Mouse (Mus musculus) thymus, postnatal 25 days (tissue): ENCODE measurements around the gene Dock9.
"Not testable (repeated sequence)": the region's sequence is repeated elsewhere in the genome, so short reads cannot be mapped to it uniquely, and the experiment has no call there.

Experiments used
- DNase-seq: peaks from one replicate; pipeline ENCODE4 v3.0.0; 2022

Dock9 gene

DNA sequence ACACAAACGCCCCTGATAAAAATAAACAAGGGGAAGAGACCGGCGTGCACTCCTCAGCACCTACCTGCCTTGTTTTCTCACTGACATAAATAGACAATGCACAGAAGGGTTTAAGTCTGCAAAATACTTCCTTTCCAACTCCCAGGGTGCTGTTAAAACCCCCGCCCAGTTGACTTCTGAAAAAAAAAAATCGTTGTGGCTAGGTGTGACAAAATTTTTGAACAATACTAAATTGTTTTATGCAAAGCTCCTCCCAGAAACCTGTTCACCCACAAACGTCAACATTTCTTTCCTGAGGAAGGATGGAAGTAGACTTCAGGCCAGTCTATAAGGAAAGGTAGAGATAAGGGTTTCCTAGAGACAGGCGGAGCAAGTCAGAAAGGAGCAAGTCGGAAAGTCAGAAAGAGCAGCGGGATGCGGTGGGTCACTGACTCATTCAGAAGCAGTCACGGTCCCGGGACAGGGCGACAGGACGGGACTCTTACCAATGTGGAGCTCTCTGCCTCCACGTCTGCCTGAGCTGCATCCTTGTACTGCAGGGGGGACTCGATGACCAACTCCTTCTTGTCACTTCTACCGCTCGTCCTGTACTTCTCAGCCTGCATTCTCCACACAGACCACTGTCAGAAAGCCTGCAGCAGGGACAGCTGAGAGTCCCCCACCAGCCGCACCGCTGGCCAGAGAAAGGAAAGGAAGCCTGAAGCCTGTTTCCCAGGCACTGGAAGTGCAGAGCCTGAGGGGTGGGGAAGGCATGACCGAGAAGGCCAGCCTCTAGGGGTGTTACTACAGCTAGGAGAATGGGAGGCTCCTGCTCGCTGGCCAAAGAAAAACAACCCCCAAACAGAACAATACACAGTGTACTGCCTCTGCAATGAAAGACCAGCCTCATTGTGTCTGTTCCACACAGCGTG lies 99.7 kb downstream of the Dock9 start:
- DNase-seq, result no peak

DNA sequence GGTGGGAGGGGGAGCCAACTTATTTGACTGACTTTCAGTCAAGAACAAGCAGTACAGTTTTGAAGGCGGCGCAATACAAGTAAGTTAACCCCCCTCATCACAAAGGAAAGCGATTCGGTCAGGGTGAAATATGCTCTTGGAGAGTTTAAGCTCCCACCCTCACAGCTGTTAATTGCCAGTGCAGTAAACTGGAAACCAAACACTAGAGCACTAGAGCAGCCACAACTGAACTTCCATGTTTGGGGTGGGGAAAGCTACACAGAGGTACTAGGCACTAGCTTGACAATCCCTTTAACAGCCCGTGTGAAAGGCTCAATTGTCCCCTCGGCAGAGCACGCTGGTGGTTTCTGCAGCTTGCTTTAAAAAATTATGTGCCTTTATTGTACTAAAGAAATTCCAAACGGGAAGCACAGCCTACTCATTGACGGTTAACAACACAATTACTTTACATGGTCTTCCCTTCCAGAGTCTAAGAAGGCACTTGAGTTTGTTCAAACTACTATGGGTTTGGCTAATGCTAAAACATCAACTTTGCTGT lies 100.4 kb downstream of the Dock9 start:
- no peak for DNase-seq

DNA sequence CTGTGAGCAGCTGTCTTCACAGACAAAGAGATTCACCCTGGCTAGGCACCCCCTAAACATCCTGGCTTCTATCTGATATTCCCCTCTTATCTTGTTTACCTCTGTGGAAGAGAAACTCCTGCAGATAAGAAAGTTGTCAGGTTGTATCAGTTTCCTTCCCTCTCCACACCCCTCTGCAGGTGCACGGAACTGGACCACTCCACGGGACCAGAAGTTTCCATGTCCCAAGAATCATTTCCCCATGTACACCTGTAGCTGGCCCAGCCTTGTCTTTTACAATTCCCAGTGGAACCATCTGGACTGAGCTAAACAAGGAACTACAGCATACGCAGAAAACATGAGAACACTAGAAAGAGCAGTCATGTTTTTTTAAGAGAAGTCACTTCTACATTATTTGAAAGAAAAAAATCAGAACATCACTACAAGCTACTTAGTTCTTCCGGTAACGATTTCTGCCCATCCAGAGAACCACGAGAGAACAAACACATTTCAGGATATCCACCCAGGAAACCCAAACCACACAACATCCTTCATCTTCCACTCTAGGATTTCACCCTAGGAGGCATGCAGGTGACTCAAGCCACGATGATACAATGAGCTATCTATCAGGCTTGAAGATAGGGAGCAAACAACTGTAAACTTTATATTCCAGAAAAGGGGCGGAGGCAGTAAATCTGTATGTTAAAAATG lies 101.1 kb downstream of the Dock9 start:
- DNase-seq, result no peak

DNA sequence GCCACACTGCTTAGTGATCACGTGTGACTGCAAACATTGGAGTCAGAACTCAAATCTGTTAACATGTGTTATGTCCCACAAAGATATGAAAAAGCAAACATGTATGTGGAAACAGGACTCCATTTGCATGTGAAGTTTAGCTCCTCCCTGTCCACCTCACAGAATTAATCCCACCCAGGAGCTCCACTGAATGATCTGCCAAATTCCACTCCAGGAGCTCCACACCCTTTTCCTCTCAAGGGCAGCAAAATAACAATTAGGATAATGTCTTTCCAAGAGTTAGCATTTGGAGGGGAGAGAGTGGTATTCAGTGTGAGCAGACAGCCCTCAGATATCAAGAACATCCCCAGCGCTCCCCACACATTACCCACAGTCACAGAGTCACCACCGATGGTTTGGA lies 102.9 kb downstream of the Dock9 start:
- DNase-seq, result no peak

DNA sequence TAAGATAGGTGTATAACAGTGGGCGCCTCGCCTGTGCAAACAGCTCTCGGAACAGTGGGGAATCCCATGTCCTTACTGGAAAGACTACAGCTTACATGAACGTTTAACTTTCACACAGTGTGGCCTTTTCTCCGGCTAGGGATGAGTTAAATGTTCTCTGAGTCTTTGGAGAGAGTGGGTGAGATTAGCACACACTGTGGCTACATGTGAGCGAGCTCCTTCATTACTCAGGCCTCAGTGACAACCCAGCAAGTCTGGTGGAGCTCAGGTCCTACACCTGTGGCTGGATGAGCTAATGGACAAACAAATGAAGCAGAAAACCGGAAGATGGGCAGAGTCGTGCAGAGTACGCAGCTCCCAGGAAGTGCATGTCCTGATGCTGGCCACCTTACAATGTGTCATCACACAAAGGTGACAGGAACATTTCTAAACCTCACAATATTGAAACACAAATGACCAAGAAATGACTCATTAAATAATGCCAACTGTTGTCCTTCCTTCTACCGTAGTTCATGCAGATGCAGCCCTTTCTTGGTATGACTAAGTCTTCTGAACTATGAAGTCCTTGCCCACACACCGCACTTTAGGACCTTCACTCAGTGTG lies 103.5 kb downstream of the Dock9 start:
- no peak for DNase-seq

DNA sequence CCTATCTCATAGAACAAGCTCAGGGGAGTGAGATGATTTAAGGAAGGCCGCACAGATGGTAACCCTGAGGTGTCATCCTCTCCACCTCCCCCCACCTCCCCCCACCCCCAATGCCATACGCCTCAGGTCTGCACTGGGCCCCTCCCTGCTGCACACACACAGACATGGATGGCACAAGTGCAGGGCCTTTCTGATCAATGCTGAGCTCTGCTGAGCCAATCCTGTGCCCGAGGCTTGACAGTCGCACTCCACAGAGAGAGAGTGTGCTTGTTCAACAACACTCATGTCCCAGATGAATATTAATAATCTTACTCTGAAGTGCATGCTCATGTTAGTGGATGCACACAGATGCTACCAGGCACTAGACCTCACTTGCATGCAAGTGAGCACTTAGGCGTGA lies 108.0 kb downstream of the Dock9 start:
- DNase-seq, result not testable (repeated sequence)

DNA sequence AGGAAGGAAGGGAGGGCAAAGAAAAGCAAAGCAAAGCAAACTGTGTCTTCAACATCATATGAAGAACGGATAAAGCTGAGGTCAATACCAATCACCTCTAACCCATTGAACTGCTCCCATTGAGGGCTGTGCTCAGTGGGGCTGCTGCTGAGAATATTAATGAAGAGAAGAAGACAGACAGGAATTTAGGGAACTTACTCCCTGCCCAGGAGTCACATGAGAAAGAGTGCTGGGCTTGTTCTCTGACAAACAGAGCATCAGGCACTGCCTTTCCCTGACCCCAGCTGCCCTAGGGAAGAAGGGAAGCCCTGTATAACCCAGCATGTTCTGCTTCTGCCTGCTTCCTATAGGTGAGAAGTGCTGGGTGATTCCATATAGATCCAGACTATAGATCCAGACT lies 109.5 kb downstream of the Dock9 start:
- DNase-seq, result no peak

DNA sequence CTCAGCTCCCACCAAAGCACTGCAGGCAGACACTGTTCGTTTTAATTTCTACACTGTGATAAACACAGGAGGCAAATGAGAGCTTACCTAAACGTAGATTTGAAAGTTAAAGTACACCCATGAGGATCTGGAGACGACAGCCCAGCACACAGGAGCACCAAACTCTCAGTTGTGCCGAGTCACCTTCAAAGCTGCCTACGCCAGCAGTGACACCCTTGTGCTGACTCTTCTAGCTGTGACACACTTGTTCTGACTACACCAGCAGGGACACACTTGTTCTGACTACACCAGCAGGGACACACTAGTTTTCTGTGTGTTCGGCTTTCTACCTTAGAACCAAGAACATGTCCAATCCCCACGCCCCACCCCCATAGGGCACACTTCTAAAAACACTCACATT lies 110.4 kb downstream of the Dock9 start:
- DNase-seq, result no peak

DNA sequence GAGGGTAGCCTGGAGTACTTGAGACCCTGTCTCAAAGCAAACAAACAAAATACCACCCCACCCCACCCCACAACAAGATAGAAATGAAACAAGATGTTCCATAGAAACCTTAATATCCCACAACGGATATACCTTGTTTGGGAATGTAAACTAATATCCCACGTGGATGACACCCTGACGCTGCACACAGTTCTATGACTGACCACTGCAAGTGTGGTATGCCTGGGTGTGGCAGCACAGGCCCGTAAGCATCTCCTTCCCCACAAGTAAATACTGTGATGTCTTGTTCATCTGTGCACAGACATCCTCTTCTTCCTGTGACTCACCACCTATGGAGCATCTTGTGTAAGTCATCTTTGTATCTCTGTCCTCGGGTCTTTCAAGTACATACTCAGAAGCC lies 118.7 kb downstream of the Dock9 start:
- DNase-seq, result no peak

DNA sequence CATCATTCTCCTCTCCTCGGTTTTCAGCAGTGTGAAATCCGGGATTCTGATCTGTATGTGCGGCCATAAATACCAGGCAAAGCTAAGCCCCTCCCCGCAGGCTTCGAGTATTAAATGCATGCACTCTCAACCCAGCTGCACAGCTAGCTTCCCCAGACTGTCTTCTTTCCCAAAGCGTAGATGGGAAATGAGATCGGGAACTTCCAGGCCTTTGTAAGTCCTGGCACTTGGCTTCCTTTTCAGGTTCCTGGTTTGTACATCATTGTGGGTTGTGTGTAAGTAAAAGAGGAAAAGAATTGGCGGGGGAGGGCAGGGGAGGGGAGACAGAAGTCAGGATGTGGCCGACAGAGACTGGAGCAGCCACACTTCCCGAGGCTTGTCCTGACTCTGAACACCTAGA lies 119.2 kb downstream of the Dock9 start:
- no peak for DNase-seq

DNA sequence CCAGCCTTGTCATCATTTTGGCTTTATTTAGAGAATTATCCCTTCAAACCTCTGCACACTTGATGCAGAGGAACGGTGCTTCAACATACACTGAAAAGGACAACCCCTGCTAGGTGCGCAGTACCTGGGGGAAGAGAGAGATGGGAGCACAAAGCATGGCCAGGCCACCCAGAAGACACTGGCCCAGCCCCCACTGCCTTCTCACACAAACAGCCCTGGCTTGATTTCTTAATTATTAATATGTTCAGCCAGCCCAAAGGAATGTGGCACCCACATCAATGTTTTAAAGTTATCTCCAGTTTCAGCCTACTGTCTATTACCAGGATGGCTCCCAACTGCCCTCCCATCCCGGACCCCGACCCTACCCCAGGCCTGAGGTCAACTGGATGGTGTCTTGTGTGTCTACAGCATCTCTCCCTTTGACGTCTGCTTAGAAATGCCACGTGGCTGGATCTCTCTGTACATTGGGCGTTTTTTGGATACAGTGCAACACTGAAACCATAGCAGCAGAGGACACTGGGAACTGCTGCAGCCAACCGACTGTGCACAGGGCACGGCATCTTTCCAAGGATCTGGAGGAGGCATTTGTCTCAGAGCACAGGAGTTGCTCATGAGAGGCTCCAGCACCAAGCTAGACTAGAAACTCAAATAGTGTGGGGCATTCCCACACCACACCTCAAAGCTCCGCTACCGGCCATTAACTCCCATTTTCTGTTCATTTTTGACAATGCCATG lies 120.9 kb downstream of the Dock9 start:
- no peak for DNase-seq

DNA sequence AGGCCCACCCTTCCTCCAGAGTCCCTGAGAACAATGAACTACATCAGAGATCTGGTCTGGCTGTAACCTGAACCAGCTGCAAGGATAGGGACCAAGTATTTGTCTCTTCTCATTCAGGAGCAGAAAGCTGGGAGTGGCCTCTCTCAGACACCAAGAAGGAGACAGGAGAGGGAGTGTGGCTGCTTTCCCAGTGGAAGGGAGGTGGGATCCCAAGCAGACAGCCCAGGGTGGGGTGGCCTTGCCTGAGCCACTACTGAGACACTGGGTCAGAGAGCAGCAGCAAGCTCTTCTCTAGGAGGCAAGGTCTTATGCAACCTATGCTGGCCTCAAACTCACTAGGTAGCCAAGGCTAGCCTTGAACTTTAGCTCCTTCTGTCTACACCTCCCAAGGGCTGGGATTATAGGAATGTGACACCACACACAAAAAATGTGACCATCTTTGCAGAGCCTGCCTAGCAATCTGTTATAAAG lies 121.5 kb downstream of the Dock9 start:
- no peak for DNase-seq

DNA sequence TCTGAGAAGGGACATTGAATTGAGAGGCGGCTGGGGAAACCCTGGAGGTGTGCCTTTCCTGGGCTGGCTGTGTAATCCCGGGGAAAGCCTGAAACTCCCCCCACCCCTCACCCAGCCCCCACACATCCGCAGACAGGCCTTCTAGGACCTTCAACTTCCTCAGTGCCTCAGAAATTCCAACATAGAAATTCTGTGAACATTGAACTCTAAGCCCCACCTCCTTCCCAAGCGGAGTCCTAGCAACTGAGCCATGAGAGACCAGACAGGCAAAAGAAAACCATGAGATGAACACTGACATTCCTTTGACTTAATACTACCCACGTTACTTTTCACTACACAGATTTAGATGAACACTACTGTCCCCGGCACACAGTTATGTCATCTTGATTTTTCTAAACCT lies 122.1 kb downstream of the Dock9 start:
- DNase-seq, result no peak

DNA sequence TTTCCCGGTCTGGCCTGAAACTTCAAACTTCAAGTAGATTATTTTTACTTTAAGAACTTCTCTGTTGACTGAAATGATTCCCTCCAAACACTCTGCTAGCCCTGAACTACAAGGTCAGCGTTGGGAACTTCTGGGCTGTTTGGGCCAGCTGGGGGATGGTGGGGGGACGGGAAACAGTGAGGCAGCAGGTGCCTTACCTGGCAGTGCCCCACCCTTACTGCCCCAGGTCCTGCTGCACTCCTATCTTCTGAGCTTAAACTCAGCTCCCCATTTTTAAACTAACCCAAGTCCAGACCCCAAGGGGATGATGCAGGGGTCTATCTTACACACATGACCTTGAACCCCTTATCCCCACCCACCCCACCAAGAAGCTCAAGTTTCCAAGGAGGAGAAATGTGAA lies 122.5 kb downstream of the Dock9 start:
- no peak for DNase-seq

DNA sequence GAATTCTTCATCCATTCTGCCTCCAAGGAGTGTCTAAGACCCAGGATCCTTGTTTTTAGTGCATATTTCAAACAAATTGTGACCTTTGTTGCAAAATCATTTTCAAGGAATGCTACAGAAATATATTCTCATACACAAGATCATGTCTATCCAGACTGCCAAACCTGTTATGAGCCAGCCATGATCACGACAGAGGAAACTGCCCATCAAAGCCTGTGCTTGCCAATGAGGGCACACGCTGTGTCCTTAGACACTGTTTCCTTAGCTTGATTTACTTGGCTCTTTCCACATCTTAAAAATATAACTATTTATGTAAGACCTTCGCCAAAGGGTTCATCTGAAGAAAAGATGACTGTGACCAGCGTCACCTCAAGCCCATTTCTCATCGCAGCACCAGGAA lies 127.6 kb downstream of the Dock9 start:
- no peak for DNase-seq

DNA sequence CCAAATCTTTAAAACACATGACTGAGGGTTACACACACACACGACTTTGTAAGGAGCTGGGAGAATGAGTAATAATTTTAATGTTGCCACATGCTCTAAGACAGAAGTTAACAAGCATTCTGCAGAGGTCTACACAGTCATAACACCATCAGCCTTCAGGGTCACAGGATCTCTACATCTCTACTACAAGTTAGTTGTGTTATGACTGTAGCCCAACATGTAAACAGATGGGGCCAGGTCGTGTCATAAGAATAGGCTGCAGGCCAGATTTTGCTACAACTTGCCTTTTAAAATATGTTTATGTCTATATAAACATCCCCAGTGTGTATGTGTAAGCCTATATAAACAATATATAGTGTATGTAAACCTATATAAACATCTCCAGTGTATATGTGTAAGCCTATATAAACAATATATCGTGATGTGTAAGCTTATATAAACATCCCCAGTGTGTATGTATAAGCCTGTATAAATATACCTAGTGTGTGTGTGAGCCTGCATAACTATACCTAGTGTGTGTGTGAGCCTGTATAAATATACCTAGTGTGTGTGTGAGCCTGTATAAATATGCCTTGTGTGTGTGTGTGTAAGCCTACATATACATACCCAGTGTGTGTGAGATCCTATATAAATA lies 130.9 kb downstream of the Dock9 start:
- DNase-seq, result no peak

DNA sequence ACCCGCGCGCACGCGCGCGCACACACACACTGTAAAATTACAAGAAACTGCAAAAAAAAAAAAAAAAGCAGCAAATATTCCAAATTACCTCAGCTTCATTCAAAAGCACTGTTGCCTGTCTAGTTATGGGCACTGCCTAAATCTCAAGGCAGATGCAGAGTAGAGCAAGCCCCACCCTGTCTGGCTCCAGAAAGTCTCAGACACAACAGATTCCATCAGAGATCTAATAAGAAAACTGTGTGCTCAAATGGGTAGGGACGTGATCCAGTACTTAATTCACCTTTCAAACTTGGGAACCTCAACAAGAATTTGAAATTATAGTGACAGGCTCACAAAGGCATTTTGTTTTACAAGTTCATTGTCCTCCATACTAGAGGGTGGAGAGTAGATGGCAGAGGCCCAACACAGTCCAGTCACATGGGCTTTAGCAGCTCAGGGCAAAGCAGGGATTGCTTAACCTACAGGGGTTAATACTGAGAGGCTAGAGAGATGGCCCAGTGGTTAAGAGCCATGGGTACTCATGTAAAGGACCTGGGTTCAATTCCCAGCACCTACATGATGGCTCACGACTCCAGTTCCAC lies 131.9 kb downstream of the Dock9 start:
- no peak for DNase-seq

DNA sequence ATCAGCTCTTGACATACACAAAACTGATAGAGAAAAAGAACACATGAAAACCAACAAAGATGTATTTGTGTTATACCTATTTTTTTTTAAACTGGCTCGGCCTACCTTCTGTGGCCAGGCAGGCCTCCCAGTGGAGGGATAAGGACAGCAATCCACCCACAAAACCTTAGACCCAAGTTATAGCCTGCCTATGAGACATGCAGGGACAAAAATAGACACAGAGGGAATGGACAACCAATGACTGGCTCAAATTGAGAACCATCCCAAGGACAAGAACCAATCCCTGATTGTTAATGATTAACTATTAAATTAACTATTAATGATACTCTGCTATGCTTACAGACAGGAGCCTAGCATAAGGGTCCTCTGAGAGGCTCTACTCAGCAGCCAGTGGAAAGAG lies 133.7 kb downstream of the Dock9 start:
- DNase-seq, result no peak

DNA sequence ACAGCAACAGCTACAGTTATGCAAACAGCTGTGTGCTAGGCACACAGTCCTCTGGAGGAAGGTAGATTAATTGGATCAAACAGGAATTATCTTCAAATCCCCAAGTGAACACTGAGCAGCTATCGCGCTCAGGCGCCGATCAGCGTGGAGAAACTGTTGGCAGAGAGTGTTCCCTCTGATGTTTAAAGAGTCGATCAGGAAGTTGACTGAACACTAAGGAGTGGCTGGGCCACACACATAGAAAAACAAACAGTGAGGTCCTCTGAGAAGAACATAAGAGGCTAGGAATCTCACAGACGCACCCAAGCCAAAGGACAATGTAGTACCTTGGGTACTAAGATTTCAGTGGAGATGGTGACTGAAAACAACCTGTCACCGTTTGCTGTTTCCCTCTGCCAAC lies 136.7 kb downstream of the Dock9 start:
- DNase-seq, result no peak

DNA sequence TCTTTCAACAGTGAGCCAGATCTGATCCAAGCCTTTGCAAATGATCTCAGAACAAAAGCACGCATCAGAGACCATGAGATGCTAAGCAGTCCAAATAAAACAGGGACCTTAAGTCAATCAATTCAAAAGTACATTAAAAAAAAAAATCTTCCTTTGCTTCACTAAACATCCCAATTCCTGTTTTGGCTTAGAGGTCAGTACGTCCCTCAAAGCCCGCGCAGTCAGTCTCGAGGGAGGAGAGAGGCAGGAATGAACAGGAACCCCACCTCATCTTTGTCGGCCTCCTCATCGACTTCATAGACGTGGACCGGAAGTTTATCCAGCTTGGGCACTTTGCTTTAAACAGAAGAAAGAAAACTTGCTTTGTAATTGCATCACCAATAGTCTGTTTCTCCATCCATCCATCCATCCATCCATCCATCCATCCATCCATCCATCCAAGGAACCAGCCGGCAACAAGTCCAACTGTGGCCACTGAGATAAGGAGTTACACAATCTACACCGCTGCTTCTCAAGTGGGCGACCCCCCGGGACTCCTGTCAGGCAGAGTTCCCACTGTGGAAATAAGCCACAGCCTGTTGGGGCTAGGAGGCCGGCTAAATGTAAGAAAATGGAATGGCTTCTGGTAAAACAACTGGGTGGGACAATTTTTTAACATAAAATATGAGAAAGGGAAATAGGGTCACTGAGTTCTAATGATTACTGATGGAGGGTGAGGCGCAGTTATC lies 137.3 kb downstream of the Dock9 start:
- DNase-seq, result no peak
